Mouse (Mus musculus) liver, adult 2 months (tissue): ENCODE data around the gene Rinl.

Experiments used
- CTCF ChIP-seq: fragments of 200-500 bp; IDR thresholded peaks from 2 replicates; pipeline ENCODE4 v1.5.1; 2011; ENCODE audit warnings: low read depth, low read length, control low read depth
- POLR2A ChIP-seq: fragments of 200-500 bp; IDR thresholded peaks from 2 replicates; pipeline ENCODE4 v1.6.1; 2011; ENCODE audit warnings: low read length, control low read depth; ENCODE audit not compliant: insufficient read depth; ENCODE audit errors: extremely low read depth

DNA sequence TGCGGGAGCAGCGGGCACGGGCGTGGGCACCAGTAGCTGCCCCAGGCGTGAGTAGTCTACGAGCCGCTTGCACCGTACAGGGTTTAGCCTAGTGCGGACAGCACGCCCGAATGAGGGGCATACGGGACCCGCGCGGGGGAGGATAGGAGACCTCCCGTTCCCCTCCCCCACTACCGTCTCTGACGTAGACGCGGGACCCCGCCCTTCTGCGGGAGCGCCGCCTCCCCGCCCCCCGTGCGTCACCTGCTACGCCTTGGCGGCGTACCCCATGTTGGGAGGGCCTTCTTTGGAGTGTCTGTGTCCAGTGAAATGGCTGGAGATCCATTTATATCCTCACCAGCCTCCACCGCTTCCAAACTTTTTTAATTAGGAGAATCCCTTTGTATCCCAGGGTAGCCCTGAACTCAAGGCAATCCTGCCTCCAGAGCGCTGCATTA is 20.2 kb downstream of the Rinl start:
- TF ChIP-seq CTCF (no peak), POLR2A (no peak)
